Mouse (Mus musculus): ENCODE data around the gene Tk1.

DNA sequence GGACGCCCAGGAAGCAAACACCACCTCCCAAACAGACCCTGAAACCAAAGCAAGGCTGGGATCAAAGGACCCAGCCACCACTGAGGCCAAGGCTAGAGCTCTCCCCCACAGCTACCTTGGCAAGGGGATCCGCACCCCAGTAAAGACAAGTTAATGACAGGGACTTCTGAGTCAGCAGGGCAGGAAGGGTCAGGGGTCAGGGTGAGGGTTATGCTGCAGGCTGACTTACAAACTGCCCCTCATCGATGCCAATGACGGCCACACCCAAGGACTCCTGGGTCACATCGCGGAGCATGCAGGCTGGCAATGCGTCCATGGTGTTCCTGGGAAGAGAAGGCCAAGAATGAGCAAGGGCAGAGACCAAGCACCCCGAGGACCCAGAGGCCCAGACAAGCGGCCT, 4.0 kb downstream of the Tk1 start:
- no peak for TF ChIP-seq POLR2A (IDR thresholded peaks at IDR 0.05; ENCODE audit: insufficient read length, low read depth)
- no peak for TF ChIP-seq E2F4 (IDR thresholded peaks at IDR 0.05; ENCODE audit: insufficient read depth)
- TF ChIP-seq CEBPB (IDR thresholded peaks at IDR 0.05; ENCODE audit: insufficient read depth, poor library complexity, severe bottlenecking) = no peak
- no peak for TF ChIP-seq MYOD1 (IDR thresholded peaks at IDR 0.05; ENCODE audit: control insufficient read depth in 1 of 3, insufficient read length in 2 of 3, low read depth in 2 of 3)
- no peak for TF ChIP-seq TCF12 (IDR thresholded peaks at IDR 0.05; ENCODE audit: insufficient read depth, poor library complexity, severe bottlenecking)
- no peak for TF ChIP-seq TCF3 (IDR thresholded peaks at IDR 0.05; ENCODE audit: insufficient read length, low read depth)
- peak; percentile 65 for TF ChIP-seq POLR2AphosphoS2 (IDR thresholded peaks at IDR 0.05; ENCODE audit: insufficient read length, low read depth)
- no peak for TF ChIP-seq MAX (IDR thresholded peaks at IDR 0.05; ENCODE audit: low read depth)
- TF ChIP-seq USF1 (IDR thresholded peaks at IDR 0.05; ENCODE audit: low read depth) = no peak
- TF ChIP-seq REST (IDR thresholded peaks at IDR 0.05; ENCODE audit: insufficient read depth, insufficient read length) = no peak
- TF ChIP-seq SRF (IDR thresholded peaks at IDR 0.05; ENCODE audit: control insufficient read depth, insufficient read length, low read depth) = no peak
